Mouse (Mus musculus) heart, postnatal 10 days (tissue): ENCODE measurements around the gene Gm8773. TPM values are rescaled to one million over a fixed set of nuclear protein-coding genes. Genes with fewer than 3 reads are reported as not detected.

ENCODE experiments used
- DNase-seq, 2 experiments: peaks; one replicate each; pipeline ENCODE4 v3.0.0; 2021
- intact Hi-C: fragments of 180-260 bp; cut with DNase I; formaldehyde crosslinking; loops from one replicate; pipeline ENCODE4 v1.15.1; 2025
- total RNA-seq, 2 experiments: library from RNA; stranded (reverse); gene quantifications; 2 replicates each; pipeline ENCODE4 v1.2.3; 2021

The Gm8773 gene
- not detected for total RNA-seq

GRCm38 (mm10) chr5:5573749-5574317 is at the start of gene Gm8773:
Gene Gm8773, plus strand, starts transcription at chr5:5573799.
- intact Hi-C loops, result no loop called here
- DNase-seq, result peak; percentile 5 to 15

GRCm38 (mm10) chr5:5533656-5534420 is 39.8 kb upstream of the Gm8773 start:
- no peak for DNase-seq
- intact Hi-C loops, result no loop called here

GRCm38 (mm10) chr5:5536131-5536530 is 37.5 kb upstream of the Gm8773 start:
- intact Hi-C loops, result no loop called here
- DNase-seq, result no peak

- intact Hi-C loops, result no loop called here
Measured at GRCm38 (mm10) chr5:5539771-5540170, 33.8 kb upstream of the Gm8773 start.

GRCm38 (mm10) chr5:5540385-5540784 is 33.2 kb upstream of the Gm8773 start:
- intact Hi-C loops, result no loop called here
- DNase-seq, result no peak

More at GRCm38 (mm10) chr5:5539771-5540170, 33.8 kb upstream of the Gm8773 start:
- DNase-seq, result no peak

GRCm38 (mm10) chr5:5551110-5551509 is 22.5 kb upstream of the Gm8773 start:
- no peak for DNase-seq
- intact Hi-C loops, result no loop called here

GRCm38 (mm10) chr5:5559079-5559740 is 14.4 kb upstream of the Gm8773 start, which contains the start of gene Gtpbp10:
Gene Gtpbp10, minus strand, starts transcription at chr5:5559538.
- peak; percentile 95 to 97 for DNase-seq
- intact Hi-C loops, result loop anchor here (2.0 kb wide), 1 partner anchor 44 kb away; the partner anchor contains the start of gene Cldn12

GRCm38 (mm10) chr5:5559798-5560197 is 13.8 kb upstream of the Gm8773 start:
- DNase-seq, result no peak
- intact Hi-C loops, result loop anchor here (2.0 kb wide), 1 partner anchor 45 kb away; the partner anchor contains the start of gene Cldn12

- no peak for DNase-seq
- intact Hi-C loops, result no loop called here
Measured at GRCm38 (mm10) chr5:5561041-5561706, 12.4 kb upstream of the Gm8773 start.

- no peak for DNase-seq
- intact Hi-C loops, result no loop called here
Measured at GRCm38 (mm10) chr5:5562435-5562834, 11.2 kb upstream of the Gm8773 start.

- DNase-seq, result no peak
- intact Hi-C loops, result no loop called here
Measured at GRCm38 (mm10) chr5:5587686-5588085, 14.1 kb downstream of the Gm8773 start.

- intact Hi-C loops, result no loop called here
- DNase-seq, result no peak
Measured at GRCm38 (mm10) chr5:5610540-5610939, 36.9 kb downstream of the Gm8773 start.

- no peak for DNase-seq
- intact Hi-C loops, result no loop called here
Measured at GRCm38 (mm10) chr5:5618329-5618728, 44.7 kb downstream of the Gm8773 start.

GRCm38 (mm10) chr5:5625491-5625890 is 51.9 kb downstream of the Gm8773 start:
- intact Hi-C loops, result no loop called here
- DNase-seq, result no peak

Other genes with a start within 250 kb of the Gm8773 start
- gene Cdk14, start 153.5 kb upstream of the Gm8773 start, total RNA-seq, result 10 to 100 TPM; 20.1 to 22.2 TPM
- gene 1700015F17Rik, start 94.7 kb upstream of the Gm8773 start, total RNA-seq, result not detected
- 10 to 100 TPM; 13.7 to 18.6 TPM for gene Cldn12, start 58.8 kb upstream of the Gm8773 start, total RNA-seq
- gene Gtpbp10, start 14.3 kb upstream of the Gm8773 start, total RNA-seq, result 10 to 100 TPM; 11.2 to 12.0 TPM
- 1 to 10 TPM; 1.1 to 2.7 TPM for gene Cfap69, start 90.4 kb downstream of the Gm8773 start, total RNA-seq
- gene Steap2, start 120.8 kb downstream of the Gm8773 start, total RNA-seq, result 1 to 10 TPM; 1.3 to 2.0 TPM
- gene Steap1, start 175.5 kb downstream of the Gm8773 start, total RNA-seq, result under 1 TPM in 1 of 2 experiments, not detected in 1; 0.36 TPM